Mouse (Mus musculus) brain, embryonic 14.5 days (tissue): ENCODE measurements around the gene Atxn7l3.

ENCODE experiments used
- CTCF ChIP-seq: fragments of 200-500 bp; IDR thresholded peaks from 2 replicates; pipeline ENCODE4 v1.5.1; 2012; ENCODE audit warnings: inconsistent platforms, mild to moderate bottlenecking, moderate library complexity, borderline replicate concordance; ENCODE audit not compliant: insufficient read depth, insufficient read length; ENCODE audit errors: extremely low read depth
- POLR2A ChIP-seq: fragments of 200-500 bp; IDR thresholded peaks from 2 replicates; pipeline ENCODE4 v1.6.1; 2012; ENCODE audit warnings: mild to moderate bottlenecking, inconsistent platforms, borderline replicate concordance; ENCODE audit not compliant: poor library complexity, insufficient read depth, insufficient read length, severe bottlenecking; ENCODE audit errors: extremely low read depth

GRCm38 (mm10) chr11:102297577-102298556 is 1.4 kb upstream of the Atxn7l3 start:
- TF ChIP-seq CTCF (no peak), POLR2A (no peak)
